Mouse (Mus musculus) cerebellum, adult 11 months (tissue): Measurements from ENCODE around the gene Apol6.

Experiments used
- DNase-seq: peaks from one replicate; pipeline ENCODE4 v3.0.0; 2022

Apol6 gene

DNA sequence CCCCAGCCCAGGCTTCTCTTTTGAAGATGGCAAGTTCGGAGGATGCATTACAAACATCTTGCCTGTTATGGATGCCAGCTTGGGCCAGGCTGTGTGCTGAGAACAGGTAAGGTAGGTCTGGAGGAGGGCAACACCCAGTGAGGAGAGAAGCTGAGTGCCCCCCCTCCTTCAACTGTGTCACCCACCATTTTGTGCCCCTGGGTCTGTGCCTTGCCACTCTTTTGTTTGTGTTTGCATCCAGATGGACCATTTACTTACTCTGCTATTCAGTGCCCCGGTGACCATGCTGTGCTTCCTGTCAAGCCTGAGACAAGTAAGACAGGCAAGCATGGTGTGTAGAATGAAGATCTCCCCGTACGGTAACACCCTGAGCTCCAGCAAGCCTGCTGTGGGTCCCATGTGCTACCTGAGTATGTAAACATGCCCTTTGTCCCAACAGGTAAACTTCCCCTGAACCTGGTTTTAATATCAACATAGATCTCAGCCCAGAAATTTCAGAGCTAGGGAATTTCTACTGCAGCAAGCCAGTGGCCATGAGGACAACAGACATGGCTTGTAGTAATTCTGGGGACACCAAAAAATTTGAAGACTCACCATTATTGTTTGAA lies 28.1 kb downstream of the Apol6 start:
- no peak for DNase-seq

DNA sequence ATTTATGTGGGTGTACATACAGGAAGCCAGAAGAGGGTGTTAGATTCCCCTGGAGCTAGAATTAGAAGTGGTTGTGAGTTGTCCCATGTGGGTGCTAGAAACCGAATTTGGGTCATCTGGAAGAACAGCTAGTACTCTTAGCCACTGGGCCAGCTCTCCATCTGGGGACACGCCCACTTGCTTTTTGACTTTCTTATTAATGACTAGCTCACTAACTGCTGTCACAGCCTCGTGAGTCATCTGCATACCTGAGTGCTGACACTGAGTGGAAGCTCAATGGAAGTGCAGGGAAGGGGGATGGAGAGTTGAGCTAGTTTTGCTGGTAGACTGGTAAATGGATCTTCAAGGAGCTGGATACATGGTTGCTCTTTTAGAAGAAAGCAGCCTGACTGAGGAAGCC lies 32.0 kb downstream of the Apol6 start:
- no peak for DNase-seq

GRCm38 (mm10) chr15:77077906-77078305 lies 33.4 kb downstream of the Apol6 start:
- DNase-seq, result no peak

DNA sequence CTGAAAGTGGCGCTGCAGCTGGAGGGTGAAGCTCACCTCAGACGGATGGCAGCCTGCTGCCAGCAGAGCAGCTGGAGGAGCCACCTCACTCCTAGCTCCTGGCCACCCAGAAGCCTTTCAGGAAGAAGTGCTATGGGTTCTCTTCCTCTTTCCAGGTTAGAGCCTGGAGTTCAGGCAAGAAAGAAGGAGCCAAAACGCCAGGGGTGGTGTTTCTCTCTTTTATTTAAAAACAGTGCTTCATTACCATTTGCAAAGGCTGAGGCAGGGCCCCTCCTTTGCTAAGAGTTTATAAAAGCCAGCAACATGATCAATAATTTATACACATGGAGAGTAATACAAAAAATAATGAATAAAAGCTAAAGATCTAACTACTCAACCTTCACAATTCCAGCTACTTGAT lies 34.3 kb downstream of the Apol6 start:
- DNase-seq, result no peak

DNA sequence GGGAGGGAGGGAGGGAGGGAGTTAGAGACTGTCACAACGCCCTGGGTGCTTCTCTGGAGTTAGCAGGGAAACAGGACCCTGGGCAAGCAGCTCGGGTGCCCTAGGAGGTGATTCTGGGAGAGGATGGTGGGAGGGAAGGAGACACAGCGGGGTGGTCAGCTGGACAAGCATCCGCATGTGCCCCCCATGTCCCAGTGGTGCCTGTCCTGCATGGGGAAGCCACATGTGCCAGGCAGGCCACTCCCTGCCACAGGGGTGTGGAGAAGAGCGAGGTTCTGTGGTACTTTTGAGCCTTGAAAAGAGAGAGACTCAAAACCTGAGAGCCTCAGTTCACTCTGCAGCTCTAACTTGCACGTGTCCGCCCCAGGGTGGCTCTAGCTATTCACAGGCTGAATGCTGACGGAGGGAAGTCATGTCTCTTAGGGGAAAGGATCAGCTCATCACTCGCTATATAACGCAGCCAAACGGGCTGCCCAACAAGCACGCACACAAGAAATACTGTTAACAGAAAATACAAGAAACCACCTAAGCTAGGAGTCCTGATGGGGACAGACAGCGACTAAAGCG lies 34.8 kb downstream of the Apol6 start:
- DNase-seq, result no peak

DNA sequence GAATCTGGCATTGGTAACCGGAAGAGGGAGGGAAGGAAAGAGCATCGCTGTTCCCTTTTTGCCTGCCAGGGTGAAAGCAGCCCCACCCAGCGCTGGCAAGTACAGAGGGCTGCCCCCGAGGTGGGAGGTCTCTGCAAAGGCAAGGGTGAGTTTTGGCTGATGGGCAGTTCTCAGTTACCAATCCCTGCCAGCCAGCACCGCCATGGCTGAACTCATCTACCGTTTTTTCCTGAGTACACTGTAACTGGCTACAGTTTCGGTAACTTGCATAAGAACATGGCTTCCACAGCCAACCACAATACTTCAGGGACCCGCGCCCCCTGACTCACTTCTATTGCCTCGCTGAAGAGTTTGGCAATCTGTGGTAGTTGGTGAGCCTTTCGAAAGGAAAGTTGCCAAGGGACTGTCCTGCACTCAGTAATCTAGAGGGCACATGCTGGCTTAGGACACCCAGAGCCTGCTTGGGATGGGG lies 35.4 kb downstream of the Apol6 start:
- DNase-seq, result no peak

DNA sequence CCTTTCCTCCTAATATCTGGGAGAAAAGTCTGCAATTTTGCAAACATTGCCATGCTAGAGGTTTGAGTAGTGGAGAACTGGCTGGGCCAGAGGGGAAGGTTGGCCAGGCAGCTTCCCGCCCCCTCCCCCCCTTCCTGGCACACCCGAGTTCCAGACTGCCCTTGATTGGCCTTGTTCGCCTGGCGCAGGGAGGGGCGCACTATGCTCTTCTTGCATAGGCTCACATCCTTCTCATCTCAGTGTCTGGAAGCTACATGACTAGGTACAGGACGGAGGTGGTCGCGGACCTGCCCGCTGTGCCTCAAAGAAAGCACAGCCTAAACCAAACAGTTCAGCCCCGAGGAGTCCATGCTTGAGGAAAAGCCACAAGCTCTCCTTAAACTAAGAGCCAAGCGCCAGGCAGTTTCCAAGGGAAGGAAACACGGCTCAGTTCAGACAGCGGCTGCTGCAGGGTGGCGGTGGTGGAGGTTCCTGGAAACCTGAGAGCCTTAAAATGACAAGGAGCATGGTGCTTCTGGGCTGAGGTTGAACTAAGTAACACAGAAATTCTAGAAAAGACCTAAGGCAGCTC lies 36.2 kb downstream of the Apol6 start:
- DNase-seq, result no peak

- DNase-seq, result no peak
Measured at GRCm38 (mm10) chr15:77081454-77081853, 36.9 kb downstream of the Apol6 start.

- no peak for DNase-seq
Measured at GRCm38 (mm10) chr15:77085818-77086217, 41.3 kb downstream of the Apol6 start.

DNA sequence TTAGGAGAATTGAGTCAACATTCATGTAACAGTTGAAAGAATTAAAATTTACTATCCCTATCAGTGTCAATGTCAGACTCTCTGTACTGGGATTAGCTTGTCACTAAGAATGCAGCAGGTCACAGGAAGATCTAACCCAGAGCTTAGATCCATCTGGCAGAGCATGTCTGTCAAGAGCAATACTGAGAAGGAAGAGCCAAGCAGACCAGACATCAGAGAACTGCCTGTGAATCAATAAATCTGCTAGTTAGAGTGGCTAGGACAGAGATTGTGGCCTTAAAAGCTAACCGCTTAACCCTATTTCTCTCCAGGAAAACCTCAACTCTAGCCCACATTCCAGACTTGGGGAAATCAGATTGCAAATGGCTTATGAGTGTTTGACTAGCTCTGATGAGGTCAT lies 42.0 kb downstream of the Apol6 start:
- DNase-seq, result no peak

DNA sequence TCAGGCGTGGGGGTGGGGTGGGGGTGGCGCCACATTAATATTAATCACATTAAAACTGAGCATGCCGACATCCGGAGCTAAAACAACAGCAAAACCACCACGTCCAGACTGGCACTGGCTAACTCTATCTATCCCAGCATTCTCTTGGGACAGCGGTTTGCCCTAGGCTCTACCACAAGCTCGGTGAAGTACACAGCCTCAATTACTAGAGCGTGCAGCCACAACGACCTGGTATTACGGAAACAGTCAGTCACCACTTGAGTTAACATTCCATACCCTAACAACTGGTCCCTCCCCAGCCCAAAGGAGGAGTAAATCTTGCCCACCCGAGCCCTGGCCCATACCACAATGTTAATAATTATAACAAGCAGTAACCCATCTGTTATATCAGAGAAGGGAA lies 44.7 kb downstream of the Apol6 start:
- DNase-seq, result no peak

DNA sequence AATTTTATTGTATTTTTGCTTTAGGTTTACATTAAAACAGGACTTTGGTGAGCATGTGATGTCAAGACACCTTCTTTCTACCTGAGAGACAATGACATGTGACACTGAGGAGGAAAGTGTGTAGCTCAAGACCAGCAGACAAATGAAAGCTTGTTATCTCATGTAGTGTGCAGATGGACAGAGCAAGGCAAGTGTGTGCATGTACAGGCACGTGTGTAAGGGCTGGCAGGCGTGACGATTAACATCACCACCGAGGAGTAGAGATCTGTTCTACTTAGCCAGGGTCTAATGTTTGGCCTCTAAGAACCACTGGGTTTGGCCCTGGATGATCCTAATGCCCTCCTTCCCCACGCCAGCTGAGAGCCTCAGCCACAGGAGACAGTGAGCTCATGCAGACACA lies 46.0 kb downstream of the Apol6 start:
- DNase-seq, result no peak

DNA sequence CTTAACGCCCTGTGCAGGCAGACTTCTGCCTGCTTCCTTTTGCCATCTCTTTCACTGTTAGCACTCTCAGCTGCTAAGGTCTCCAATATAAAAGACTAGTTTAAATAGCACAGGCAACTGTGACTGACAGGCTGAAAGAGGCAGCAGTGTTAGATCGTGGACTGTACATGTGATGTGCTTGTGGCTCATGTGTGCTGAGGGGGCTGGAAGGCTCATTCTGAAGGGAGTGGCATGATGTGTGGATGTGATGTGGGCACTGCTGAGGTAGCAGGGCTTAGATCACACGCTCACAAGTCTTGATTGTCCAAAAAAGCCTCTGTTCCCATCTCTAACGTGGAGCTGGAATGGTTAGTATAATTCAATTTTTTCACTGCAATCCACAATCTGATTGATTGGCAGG lies 46.9 kb downstream of the Apol6 start:
- DNase-seq, result no peak

- no peak for DNase-seq
Measured at GRCm38 (mm10) chr15:77094431-77094830, 49.9 kb downstream of the Apol6 start.

- no peak for DNase-seq
Measured at GRCm38 (mm10) chr15:77095216-77095615, 50.7 kb downstream of the Apol6 start.

DNA sequence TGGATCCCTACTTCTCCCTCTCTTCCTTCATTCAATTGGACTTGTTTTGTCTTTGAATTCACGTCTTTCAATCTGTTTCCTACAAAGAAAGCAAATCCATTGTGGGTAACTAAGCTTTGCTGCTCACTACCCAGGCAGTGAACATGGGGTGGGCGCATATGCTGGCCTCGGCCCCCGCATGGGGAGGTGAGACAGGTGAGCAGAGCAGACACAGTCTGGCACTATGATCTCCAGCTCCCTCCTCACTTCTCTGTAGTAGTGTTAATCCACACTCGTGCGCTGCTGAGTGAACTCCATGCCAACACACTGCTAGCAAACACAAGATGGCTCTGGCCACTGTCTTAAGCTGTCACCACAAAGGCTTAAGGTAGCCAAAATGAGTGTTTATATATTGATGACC lies 52.8 kb downstream of the Apol6 start:
- DNase-seq, result no peak

GRCm38 (mm10) chr15:77099756-77100155 lies 55.2 kb downstream of the Apol6 start:
- no peak for DNase-seq

- DNase-seq, result no peak
Measured at GRCm38 (mm10) chr15:77102685-77103084, 58.2 kb downstream of the Apol6 start.

GRCm38 (mm10) chr15:77104349-77105158 lies 60.0 kb downstream of the Apol6 start:
- no peak for DNase-seq

DNA sequence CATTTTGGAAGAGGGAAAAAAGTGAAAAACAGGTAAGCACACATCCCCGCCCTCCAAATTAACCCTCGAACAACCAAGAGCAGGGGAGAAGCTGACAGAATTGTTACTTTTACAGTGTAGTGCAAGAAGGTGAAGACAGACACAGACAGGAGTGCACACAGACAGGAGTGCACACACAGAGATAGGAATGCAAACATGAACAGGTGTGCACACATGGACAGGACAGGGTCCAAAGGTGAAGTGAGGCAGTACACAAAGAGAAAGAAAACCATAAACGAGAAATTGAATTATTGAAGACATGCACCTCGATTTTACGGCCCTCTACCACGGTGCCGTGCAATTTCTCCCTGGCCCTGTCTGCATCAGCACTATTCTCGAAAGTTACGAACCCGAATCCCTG lies 60.7 kb downstream of the Apol6 start:
- no peak for DNase-seq
